Mouse (Mus musculus) MN1 (cell line): ENCODE results near the gene Sigmar1.
"Not testable (repeated sequence)": the region's sequence is repeated elsewhere in the genome, so short reads cannot be mapped to it uniquely, and the experiment has no call there.

ENCODE experiments used
- DNase-seq: peaks from one replicate; pipeline ENCODE4 v3.0.0-alpha.2; 2016; ENCODE audit warnings: low spot score

The Sigmar1 gene

GRCm38 (mm10) chr4:41755338-41756305, at the start of gene Sigmar1:
Gene Sigmar1, minus strand, starts transcription at chr4:41756157.
- peak; percentile 87 for DNase-seq

- not testable (repeated sequence) for DNase-seq
Measured at GRCm38 (mm10) chr4:41783197-41783596, 27.2 kb upstream of the Sigmar1 start.

GRCm38 (mm10) chr4:41782711-41783110, 26.8 kb upstream of the Sigmar1 start:
- not testable (repeated sequence) for DNase-seq

DNA sequence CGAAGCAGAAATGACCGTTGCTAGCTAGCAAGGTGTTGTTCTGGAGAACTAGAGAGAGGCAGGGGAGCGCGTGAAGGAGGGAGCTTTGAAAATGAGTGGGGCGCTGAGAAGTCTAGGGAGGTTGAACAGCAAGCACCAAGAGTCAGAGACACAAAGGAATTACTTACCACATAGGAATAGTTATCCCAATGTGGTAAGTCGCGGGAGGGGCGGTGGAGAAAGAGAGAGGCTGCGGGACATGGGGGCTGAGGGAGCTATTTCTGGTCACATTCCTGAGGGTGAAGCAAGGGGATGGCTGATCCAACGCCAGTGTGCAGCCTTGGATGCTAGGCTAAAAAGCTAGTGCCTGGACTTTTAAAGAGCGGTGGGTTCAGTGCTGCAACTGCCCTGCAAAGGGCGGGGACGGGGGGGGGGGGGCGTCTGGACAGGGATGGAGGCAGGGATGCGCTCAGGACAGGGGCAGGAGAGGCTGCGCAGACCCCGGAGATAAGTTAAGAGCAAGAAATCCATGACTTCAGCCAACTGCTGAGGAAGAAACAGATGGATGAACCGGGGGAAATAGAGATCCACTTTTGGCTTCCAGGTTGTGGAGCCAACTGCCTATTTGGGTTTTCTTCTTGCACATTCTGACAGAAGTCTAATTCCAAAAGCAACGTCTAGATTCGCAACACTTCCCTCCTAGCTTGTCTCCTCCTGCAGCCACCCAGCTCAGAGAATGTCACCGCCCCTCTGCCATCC, 26.0 kb upstream of the Sigmar1 start:
- not testable (repeated sequence) for DNase-seq

- not testable (repeated sequence) for DNase-seq
Measured at GRCm38 (mm10) chr4:41781271-41781670, 25.3 kb upstream of the Sigmar1 start.

GRCm38 (mm10) chr4:41775840-41776239, 19.9 kb upstream of the Sigmar1 start:
- DNase-seq, result not testable (repeated sequence)

- not testable (repeated sequence) for DNase-seq
Measured at GRCm38 (mm10) chr4:41774506-41774905, 18.5 kb upstream of the Sigmar1 start.

DNA sequence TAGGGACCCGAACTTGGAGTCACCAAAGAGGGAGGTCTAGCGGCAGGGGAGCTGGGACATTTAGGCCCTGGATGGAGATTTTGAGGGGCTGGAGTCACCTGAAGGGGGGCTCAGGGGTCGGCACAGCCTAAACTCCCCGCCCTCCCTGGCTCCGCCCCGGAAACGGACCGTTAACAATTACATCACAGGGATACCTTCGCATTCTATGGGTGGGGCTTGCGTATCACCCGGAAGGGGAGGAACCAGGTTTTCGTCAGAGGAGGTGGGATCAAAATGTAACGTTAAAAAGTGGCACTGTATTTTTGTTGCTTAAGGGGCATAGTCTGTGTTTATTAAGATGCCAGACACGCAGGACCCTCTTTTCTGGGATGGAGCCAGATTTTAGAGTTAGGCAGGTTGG, 18.0 kb upstream of the Sigmar1 start, which contains the start of gene Ccl27a:
TSS of gene Ccl27a (minus strand) at position 246 of the 400 bp plus-strand sequence.
- DNase-seq, result not testable (repeated sequence)

DNA sequence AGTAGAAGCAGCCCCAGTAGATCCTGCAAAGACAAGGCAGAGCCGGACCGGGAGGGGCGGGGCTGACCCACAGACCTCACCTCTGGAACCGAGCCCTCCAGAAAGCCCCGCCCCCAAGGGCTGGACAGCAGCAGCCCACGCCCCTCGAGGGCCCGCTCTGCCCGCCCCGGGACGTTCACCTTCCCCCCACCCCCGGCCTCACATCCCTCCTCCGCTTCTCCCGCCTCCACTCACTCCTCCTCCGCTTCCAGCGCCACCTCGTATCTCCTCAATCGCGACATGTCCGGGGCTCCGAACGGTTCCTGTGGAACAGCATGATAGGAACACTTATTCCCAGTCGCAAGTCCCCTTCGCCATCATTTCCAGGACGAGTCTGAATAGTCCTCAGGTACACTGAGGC, 17.5 kb upstream of the Sigmar1 start:
- peak; percentile 52 for DNase-seq

- DNase-seq, result not testable (repeated sequence)
Measured at GRCm38 (mm10) chr4:41772946-41773345, 17.0 kb upstream of the Sigmar1 start.

DNA sequence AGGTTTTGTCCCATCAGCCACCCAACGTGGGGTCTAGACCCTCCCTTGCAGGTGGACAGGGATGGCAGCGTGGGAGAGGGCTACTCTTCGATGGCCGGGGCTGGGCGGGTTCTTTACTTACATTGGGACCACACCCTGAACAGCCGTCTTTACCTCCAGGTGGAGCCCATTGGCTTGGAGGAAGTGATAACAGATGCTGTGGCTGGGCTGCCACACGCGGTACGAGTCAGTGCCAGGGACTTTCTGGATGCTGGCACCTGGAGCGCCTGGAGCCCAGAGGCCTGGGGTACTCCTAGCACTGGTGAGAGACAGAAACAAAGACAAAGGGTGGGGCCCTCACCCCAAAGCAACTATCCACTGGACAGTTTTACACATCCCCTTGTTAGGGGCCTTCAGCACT, 11.3 kb upstream of the Sigmar1 start:
- DNase-seq, result not testable (repeated sequence)

DNA sequence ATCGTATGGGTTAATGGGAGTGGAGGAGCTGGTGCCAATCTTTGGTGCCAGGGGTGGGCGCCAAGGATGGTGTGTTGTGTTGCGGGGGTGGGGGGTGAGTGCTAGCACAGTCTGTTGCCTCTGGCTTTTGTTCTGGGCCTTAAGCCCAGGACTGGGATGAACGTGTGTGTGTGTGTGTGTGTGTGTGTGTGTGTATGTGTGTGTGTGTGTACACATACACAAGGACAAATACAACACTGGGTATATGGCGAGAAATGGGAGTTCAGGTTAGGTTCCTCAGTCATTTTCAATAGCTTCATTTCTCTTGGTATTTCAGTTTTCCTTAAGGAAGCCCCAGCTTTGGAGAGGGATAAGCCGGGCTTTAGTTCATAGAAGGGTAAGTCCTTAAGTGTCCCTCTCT, 7.2 kb upstream of the Sigmar1 start:
- not testable (repeated sequence) for DNase-seq

DNA sequence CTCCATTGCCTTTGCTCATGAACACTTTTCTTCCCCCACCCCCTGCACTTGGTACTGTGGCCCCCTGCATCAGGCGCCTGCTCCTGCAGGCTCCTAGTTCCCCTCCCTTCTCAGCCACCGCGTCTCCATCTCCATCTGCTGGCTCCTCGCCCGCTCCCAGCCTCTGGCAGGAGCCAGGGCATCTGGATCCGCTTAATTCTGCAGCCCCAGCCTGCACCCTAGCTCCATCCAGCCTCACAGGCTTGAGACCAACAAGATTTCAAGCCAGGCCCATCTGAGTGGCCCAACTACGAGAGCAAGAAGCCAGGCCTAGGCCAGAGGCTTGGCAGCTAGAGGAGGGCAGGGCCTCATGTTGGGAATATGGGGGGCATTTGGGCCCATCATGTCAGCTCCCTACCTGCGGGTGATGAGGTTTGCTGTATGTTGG, 6.7 kb upstream of the Sigmar1 start:
- peak; percentile 86 for DNase-seq

DNA sequence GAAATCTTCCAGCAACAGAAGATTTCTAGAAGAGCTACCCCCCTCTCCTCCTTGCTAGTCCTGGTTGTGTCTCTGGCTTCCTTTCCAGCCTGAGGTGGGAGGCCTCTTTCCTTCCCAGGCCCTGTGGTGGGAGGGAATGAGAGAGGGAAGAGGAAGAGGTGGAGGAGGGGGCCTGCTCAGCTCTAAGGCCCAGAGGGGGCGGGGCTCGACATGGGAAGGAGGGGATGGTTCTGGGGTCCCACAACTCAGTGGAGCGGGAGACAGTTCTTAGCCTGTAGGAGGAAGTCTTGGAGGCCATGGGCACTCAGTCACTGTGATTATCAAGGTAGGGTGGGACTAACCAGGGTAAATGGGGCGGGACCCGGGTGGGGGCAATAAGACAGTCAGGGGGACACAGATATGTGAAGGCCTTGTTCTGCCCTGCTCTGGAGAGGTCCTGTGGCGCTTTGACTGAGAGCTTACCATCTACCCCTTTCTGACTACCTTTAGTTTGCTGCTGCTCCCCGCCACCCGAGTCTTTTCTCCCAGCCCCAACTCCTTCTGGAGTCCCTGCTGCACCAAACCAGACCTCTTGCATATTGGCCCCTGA, 6.2 kb upstream of the Sigmar1 start:
- DNase-seq, result peak; percentile 27

DNA sequence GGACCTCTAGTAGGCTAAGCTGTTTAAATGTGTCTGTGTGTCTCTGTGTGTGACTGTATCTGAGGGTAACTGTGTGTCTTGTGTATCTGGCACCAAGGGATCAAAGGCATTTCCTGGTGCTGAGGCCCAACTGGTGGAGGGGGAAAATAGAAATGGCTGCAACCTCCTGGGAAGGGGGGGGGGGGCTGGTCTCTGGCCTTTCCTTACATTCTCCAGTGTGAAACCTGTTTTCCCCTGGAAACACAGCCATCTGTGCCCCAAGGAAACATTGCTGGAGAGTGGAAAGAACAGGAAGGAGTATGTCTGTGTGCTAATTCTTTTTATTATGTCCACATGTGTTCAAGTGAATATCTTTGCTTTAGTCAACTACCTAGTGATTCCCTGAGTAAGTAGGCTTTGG, 5.7 kb upstream of the Sigmar1 start:
- DNase-seq, result no peak

GRCm38 (mm10) chr4:41760911-41761310, 5.0 kb upstream of the Sigmar1 start:
- DNase-seq, result no peak

DNA sequence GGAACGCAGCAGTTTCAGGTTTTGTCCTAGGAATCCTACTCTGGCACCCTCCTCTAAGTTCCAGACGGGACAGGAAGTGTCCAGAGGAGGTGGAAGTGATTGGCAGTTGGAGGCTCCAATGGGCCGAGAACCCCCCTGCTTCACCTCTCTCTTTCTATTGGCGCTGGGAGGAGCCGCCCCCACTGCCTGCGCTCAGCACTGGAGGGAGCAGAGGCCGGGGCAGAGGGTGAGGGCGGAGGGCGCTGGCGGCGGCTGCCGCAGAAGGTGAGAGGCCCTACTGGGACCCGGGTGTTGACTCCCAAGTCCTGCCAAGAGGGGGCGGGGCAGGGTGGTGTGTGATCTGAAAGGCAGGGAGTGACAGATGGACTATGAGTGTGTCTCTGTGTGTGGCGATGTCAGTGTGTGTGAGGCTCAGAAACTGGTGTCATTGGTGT, 4.3 kb upstream of the Sigmar1 start:
- peak; percentile 86 for DNase-seq

DNA sequence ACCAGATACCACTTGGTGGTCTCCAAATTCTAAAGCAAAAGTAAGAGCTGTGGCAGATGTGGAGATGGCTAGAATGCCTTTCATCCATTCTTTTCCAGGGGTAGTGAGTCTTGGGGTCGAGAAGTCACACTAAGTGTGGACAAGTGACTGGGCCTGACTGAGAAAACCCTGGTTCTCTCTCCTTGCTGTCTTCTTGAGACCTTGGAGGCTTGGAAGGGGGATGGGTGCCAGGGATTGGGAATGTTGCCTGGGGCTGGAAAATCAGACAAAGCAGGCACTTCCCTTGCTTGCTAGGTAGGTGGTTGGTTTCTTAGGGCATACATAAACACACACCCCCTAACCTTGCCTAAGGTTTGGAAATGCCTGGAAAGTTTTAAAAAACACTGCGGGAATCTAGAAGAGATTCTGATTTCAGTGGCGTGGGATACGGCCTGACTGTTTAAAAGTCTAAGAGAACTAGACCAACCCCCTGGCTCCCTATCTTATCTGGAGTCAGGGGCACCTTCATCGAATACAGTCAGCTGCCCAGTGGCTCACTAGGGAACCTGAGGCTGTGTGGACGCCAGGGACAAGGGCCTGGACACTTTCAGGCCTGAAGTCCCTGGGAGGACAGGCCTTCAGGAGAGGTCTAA, 3.8 kb upstream of the Sigmar1 start:
- DNase-seq, result no peak

DNA sequence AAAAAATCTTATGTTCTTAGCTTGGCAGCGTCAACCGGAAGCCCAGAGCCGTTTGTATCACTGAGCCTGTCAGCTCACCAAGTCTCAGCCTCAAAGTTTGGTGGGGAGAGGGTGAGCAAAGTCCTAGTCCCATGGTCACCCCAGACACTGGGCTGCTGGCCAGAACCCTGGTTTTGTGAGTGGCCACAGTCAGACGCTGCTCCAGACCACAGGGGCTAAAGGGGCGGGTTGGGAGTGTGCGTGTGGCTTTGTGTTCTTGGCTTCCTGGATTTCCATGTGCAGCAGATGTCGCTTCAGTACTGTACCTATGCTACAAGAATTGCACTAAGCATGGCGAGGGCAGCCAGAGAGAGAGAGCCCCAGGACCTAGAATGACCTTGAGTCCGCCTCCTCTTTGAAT, 3.2 kb upstream of the Sigmar1 start:
- DNase-seq, result peak; percentile 40

- DNase-seq, result no peak
Measured at GRCm38 (mm10) chr4:41758701-41759100, 2.7 kb upstream of the Sigmar1 start.

- DNase-seq, result no peak
Measured at GRCm38 (mm10) chr4:41758021-41758420, 2.1 kb upstream of the Sigmar1 start.

GRCm38 (mm10) chr4:41757321-41757720, 1.4 kb upstream of the Sigmar1 start:
- DNase-seq, result no peak
